Mouse (Mus musculus) lung, adult 18-20 months (tissue): ENCODE measurements around the gene Dhx58.
"Not testable (repeated sequence)": the region's sequence is repeated elsewhere in the genome, so short reads cannot be mapped to it uniquely, and the experiment has no call there.

Experiments
- DNase-seq, 2 experiments: peaks; one replicate each; pipeline ENCODE4 v3.0.0; 2022; ENCODE audit warnings: mixed read lengths in 2 of 2

The Dhx58 gene

GRCm38 (mm10) chr11:100700710-100701109 is 3.4 kb downstream of the Dhx58 start:
- DNase-seq = no peak

GRCm38 (mm10) chr11:100697921-100698320 is 6.2 kb downstream of the Dhx58 start:
- no peak for DNase-seq

GRCm38 (mm10) chr11:100694926-100695325 is 9.1 kb downstream of the Dhx58 start:
- peak; percentile 54 to 58 for DNase-seq

GRCm38 (mm10) chr11:100693154-100693553 is 10.9 kb downstream of the Dhx58 start:
- DNase-seq = no peak

GRCm38 (mm10) chr11:100692164-100692616 is 11.9 kb downstream of the Dhx58 start, which contains the start of gene Zfp385c:
TSS of gene Zfp385c (minus strand) at chr11:100692455.
- no peak for DNase-seq

GRCm38 (mm10) chr11:100690389-100690788 is 13.7 kb downstream of the Dhx58 start:
- DNase-seq = no peak

- no peak for DNase-seq
Measured at GRCm38 (mm10) chr11:100688443-100688842, 15.6 kb downstream of the Dhx58 start.

- no peak for DNase-seq
Measured at GRCm38 (mm10) chr11:100687265-100687664, 16.8 kb downstream of the Dhx58 start.

GRCm38 (mm10) chr11:100685371-100685770 is 18.7 kb downstream of the Dhx58 start:
- DNase-seq = no peak

GRCm38 (mm10) chr11:100684084-100684483 is 20.0 kb downstream of the Dhx58 start:
- no peak for DNase-seq

- DNase-seq = no peak
Measured at GRCm38 (mm10) chr11:100682526-100682925, 21.5 kb downstream of the Dhx58 start.

GRCm38 (mm10) chr11:100681826-100682225 is 22.2 kb downstream of the Dhx58 start:
- no peak for DNase-seq

- no peak for DNase-seq
Measured at GRCm38 (mm10) chr11:100677810-100678209, 26.3 kb downstream of the Dhx58 start.

GRCm38 (mm10) chr11:100673169-100673568 is 30.9 kb downstream of the Dhx58 start:
- peak; percentile 17 to 42 for DNase-seq

GRCm38 (mm10) chr11:100671956-100672355 is 32.1 kb downstream of the Dhx58 start:
- DNase-seq = no peak

- DNase-seq = no peak
Measured at GRCm38 (mm10) chr11:100671049-100671448, 33.0 kb downstream of the Dhx58 start.

- no peak for DNase-seq
Measured at GRCm38 (mm10) chr11:100659806-100660205, 44.3 kb downstream of the Dhx58 start.

- no peak for DNase-seq
Measured at GRCm38 (mm10) chr11:100656458-100656857, 47.6 kb downstream of the Dhx58 start.

- not testable (repeated sequence) for DNase-seq
Measured at GRCm38 (mm10) chr11:100655589-100655988, 48.5 kb downstream of the Dhx58 start.

GRCm38 (mm10) chr11:100651748-100652147 is 52.3 kb downstream of the Dhx58 start:
- DNase-seq = no peak

- no peak for DNase-seq
Measured at GRCm38 (mm10) chr11:100651205-100651604, 52.9 kb downstream of the Dhx58 start.

- DNase-seq = no peak
Measured at GRCm38 (mm10) chr11:100648405-100648804, 55.7 kb downstream of the Dhx58 start.

GRCm38 (mm10) chr11:100646265-100646664 is 57.8 kb downstream of the Dhx58 start:
- DNase-seq = peak in 1 of 2 experiments; percentile 18
